Mouse (Mus musculus): ENCODE data around the gene Erp27.

DNA sequence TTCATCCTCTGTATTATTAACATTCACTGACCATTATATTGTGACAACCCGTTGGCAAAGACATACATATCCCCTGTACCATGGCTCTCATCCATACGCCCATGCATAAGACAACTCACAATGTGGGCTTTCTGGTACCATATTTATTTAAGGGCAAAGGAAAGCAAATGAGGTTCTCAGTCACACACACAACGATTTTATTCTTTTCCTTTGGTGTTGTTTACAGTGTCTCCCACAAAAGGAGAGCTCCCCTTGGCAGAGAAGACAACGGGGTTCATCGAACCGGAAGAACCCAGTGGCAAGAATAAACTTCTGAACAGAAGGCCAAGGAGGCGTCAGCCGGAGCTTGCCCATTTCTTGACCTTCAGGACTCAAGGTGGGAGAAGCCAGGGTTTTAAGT lies 1.6 kb upstream of the Erp27 start, which contains the start of gene Pde6h:
- no peak for TF ChIP-seq CHD2 (IDR thresholded peaks at IDR 0.05; ENCODE audit: low read length)
- TF ChIP-seq EP300 (IDR thresholded peaks at IDR 0.05; ENCODE audit: low read depth in 1 of 2, low read length in 2 of 2), result no peak
- no peak for TF ChIP-seq GABPA (IDR thresholded peaks at IDR 0.05; ENCODE audit: low read depth, low read length)
- no peak for TF ChIP-seq GATA1 (IDR thresholded peaks at IDR 0.05; ENCODE audit: low read depth, low read length)
- no peak for TF ChIP-seq CTCF (IDR thresholded peaks at IDR 0.05 in 2 of 3, conservative IDR thresholded peaks at IDR 0.05 in 1 of 3; ENCODE audit: control insufficient read depth in 1 of 3, insufficient read depth in 1 of 3, low read depth in 2 of 3, low read length in 3 of 3, poor library complexity in 1 of 3, severe bottlenecking in 1 of 3)
- TF ChIP-seq SIN3A (IDR thresholded peaks at IDR 0.05; ENCODE audit: low read length), result no peak
- TF ChIP-seq TCF12 (IDR thresholded peaks at IDR 0.05; ENCODE audit: low read depth, low read length), result no peak
- no peak for TF ChIP-seq E2F4 (IDR thresholded peaks at IDR 0.05; ENCODE audit: borderline replicate concordance, low read depth, low read length)
